In the genomic region with DNA sequence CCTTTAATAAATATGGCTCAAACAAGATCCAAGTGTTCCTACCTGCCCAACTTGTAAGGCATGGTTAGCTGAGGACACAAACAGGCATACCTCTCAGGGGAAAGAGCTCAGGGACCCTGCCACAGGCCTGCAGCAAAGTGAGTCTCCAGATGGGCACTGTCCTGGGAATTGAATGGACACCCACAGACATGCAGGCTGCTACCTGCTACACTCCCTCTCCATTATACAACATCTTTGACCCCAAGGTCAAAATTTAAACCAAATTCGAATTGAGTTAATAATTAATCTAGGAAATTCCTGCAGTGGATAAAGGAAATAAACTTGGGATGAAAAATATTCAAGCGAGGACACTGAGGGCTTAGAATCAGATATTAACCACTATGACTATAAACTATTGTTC, we compare ENCODE assay signal across 19 mouse cellular contexts. TPM values are rescaled to one million over a fixed set of nuclear protein-coding genes. Genes with fewer than 3 reads are reported as not detected.
"Had no signal": no experiment of that assay in that cellular context is flagged by ENCODE, and none has a peak within 500 bp of the region (broad histone marks: within the 10 kb centered on the region; RNA-seq: fewer than 3 reads in every experiment).

No protein-coding gene starts in this region.

- H3K9me3 ChIP-seq: midbrain, embryonic 12.5 days; midbrain, embryonic 15.5 days; neural tube, embryonic 12.5 days; neural tube, embryonic 15.5 days had no signal

- H3K4me1 ChIP-seq: midbrain, embryonic 12.5 days; midbrain, embryonic 15.5 days; neural tube, embryonic 12.5 days; neural tube, embryonic 15.5 days had no signal

- H3K4me2 ChIP-seq: lung, embryonic 14.5 days; midbrain, embryonic 12.5 days; midbrain, embryonic 15.5 days; neural tube, embryonic 12.5 days; neural tube, embryonic 15.5 days had no signal

- H3K36me3 ChIP-seq: midbrain, embryonic 12.5 days; midbrain, embryonic 15.5 days; neural tube, embryonic 12.5 days; neural tube, embryonic 15.5 days had no signal

- H3K4me3 ChIP-seq: left cerebral cortex, adult 2 months; midbrain, embryonic 12.5 days; midbrain, embryonic 15.5 days; neural tube, embryonic 12.5 days; neural tube, embryonic 15.5 days had no signal

- DNase-seq: layer of hippocampus, postnatal 36 days; lung, embryonic 14.5 days; right cerebral cortex, adult 18-20 months; right cerebral cortex, postnatal 25 days; thymus, adult 18-20 months; thymus, postnatal 36 days had no signal

- ATAC-seq: lung, postnatal 0 days; midbrain, embryonic 15.5 days had no signal

- H3K27ac ChIP-seq: kidney, postnatal 0 days; left cerebral cortex, adult 2 months; liver, embryonic 14.5 days; macrophage; midbrain, embryonic 12.5 days; midbrain, embryonic 15.5 days; neural tube, embryonic 12.5 days; neural tube, embryonic 15.5 days had no signal

- H3K27me3 ChIP-seq: midbrain, embryonic 12.5 days; midbrain, embryonic 15.5 days; neural tube, embryonic 12.5 days; neural tube, embryonic 15.5 days had no signal

- H3K9ac ChIP-seq: liver, embryonic 14.5 days; lung, embryonic 14.5 days; midbrain, embryonic 12.5 days; midbrain, embryonic 15.5 days; neural tube, embryonic 12.5 days; neural tube, embryonic 15.5 days had no signal

RNA-seq across cellular contexts. Expression of gene Il2ra, which starts 53.3 kb away (rescaled TPM):
- polyA plus RNA-seq: intestine, embryonic 14.5 days; kidney, postnatal 0 days; limb, embryonic 11.5 days; limb, embryonic 14.5 days; lung, embryonic 14.5 days; neural tube, embryonic 12.5 days; neural tube, embryonic 15.5 days; stomach, embryonic 16.5 days had no signal
